Mouse (Mus musculus) frontal cortex, adult (tissue): ENCODE measurements at regions not wholly inside any gene's neighbourhood (a gene's known extent, or its start where the extent isn't known, plus 50 kb on each side); places are given as distances from the start of the nearest gene placed in this dataset.

ENCODE experiments used
- ATAC-seq: cut with Nextera tagmentation; 2 replicates; pipeline ENCODE4 v1.9.2; 2017; ENCODE audit warnings: mild to moderate bottlenecking, moderate library complexity, mixed read lengths; ENCODE audit not compliant: low TSS enrichment

- ATAC-seq = peak; percentile 96
Observed at GRCm38 (mm10) chr3:70201334-70201943, 194.0 kb downstream of the Otol1 start.

- ATAC-seq = no peak
Observed at GRCm38 (mm10) chr3:70215195-70215594, 207.8 kb downstream of the Otol1 start.

- no peak for ATAC-seq
Observed at GRCm38 (mm10) chr3:70216096-70216495, 208.7 kb downstream of the Otol1 start.

- no peak for ATAC-seq
Observed at GRCm38 (mm10) chr3:70218757-70219360, 211.4 kb downstream of the Otol1 start.

GRCm38 (mm10) chr3:70223443-70224065 is 216.1 kb downstream of the Otol1 start:
- peak; percentile 75 for ATAC-seq

GRCm38 (mm10) chr3:70224846-70225245 is 217.4 kb downstream of the Otol1 start:
- ATAC-seq = peak; percentile 95

- ATAC-seq = no peak
Observed at GRCm38 (mm10) chr3:70227165-70227564, 219.8 kb downstream of the Otol1 start.

- ATAC-seq = no peak
Observed at GRCm38 (mm10) chr3:70248655-70249054, 241.2 kb downstream of the Otol1 start.

- no peak for ATAC-seq
Observed at GRCm38 (mm10) chr3:70249922-70250321, 242.5 kb downstream of the Otol1 start.

- ATAC-seq = no peak
Observed at GRCm38 (mm10) chr3:70250733-70251132, 243.3 kb downstream of the Otol1 start.

DNA sequence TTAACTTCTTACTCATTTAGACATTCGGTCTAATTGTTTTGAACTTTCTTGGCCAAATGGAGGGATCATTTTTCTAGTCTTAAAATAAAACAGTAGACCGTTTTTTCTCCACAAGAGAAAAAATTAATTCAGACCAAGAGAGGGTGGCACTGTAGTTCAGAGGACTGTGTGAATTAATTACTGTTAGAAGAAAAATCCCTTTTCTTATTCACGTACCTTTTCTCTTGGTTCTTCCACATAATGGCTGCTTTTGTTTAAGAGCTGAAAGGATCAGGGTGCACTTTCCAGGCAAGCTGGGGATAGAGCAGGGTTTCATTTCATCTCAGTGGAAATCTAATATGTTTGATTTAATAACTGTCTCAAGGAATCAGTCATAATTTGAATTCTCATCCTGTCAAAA is 255.9 kb downstream of the Otol1 start:
- no peak for ATAC-seq

DNA sequence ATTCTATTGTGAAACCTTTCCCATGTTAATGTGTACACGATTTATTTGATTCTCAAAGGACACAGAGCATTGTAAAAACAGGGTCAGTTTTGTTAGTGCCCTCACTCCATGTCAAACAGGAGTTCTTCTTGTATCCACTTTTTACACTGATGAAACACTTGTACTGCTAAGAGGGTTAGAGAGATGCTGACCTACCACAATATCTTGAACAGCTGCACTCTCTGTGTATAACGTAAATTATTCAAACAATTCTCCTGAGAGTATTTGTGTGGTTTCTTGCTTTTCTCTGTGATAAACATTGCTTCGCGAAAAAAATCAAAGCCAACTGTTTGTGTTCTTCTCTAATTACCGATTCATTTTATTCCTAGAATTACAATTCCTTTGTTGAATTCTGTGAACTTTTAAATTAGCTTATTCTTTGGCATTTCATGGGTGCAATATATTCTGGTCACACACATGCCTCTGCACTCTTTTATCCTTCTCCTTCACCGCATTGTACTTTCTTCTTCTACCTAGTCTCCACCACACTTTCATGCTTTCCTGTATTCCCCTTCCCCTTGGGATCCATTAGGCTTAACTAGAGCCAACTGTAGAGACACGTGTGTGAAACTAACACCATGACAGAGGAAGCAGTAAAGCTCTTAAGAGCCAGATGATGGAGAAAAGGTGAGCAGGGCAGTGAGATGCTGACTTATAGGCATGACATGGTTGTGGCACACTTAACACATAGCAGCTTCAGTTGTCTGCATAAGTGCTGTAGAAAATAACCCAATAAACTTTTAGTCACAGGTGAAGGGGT is 281.4 kb downstream of the Otol1 start:
- no peak for ATAC-seq

DNA sequence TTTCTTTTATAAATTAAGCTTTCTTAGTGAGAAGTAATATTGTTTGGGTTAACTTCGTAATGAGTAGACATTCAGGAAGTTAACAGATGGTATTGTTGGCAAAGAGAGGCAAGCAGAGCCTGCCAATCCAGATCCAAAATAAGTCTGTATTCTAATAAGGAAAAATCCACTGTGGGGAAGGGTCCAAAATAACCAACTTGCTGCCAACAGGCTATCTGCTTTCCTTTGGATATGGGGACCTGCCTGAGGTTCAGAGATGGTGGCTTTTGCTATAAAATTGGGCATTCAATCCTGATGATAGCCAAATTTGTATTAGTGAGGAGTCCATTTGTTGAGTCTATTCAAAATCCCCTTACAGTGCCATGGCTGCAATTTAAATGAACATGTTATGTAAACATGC is 300.1 kb downstream of the Otol1 start:
- ATAC-seq = no peak

- ATAC-seq = no peak
Observed at GRCm38 (mm10) chr3:70308061-70308461, 300.6 kb downstream of the Otol1 start.

- no peak for ATAC-seq
Observed at GRCm38 (mm10) chr3:70309304-70309703, 301.9 kb downstream of the Otol1 start.

DNA sequence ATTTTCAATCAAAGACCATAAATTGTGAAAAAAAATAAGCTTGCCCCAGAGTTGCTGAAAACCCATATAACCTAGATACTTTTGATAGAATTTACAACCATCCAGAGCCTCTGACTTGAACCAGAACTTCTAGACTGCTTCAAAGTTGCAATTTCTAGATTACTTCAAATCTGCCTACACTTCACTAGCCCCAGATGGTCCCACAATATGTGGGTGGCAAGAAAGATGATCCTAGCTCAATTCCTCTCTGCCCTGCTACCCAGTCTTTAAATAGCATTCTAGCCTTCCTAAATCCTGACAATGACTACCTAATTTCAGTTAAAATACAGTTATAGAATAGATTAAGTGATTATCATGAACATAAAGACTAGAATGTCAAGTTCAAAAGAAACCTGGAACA is 303.6 kb downstream of the Otol1 start:
- ATAC-seq = peak; percentile 85

DNA sequence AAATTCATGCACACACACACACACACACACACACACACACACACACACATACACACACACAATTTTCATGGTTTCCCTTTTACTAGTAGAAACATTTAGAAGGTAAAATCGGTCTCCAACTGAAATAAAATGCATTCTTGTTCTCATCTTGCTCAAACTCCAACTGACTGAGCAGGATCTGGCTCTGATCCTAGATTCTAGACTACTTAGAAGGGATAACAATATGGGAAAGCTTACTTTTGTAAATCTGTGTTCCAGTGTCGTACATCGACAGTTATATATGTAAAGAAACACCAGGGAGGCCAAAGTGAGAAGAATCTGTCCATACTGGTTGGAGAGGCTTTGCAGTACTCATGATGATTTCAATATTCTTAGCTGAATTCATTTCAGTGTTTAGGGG is 304.6 kb downstream of the Otol1 start:
- peak; percentile 81 for ATAC-seq

GRCm38 (mm10) chr3:70313119-70313868 is 305.9 kb downstream of the Otol1 start:
- ATAC-seq = no peak

- ATAC-seq = no peak
Observed at GRCm38 (mm10) chr3:70314239-70314638, 306.8 kb downstream of the Otol1 start.

DNA sequence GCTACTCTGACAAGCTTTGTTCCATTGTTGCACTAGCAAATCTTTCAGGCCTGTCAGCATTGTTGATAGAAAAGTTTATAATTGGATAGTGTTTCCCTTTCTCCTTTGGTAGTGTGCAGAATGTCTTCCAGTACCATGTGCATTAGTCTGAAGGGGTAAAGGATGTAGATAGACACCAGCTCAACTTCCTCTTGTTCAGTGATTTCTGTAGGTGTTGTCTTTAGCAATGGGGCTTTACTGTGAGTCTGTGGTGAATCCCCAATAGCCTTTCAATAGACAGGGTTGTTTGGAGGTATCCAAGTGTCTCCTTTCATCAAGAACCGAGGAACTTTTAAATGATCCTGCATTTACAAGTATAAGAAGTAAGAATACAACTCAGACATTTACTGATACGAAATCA is 311.0 kb downstream of the Otol1 start:
- ATAC-seq = no peak

DNA sequence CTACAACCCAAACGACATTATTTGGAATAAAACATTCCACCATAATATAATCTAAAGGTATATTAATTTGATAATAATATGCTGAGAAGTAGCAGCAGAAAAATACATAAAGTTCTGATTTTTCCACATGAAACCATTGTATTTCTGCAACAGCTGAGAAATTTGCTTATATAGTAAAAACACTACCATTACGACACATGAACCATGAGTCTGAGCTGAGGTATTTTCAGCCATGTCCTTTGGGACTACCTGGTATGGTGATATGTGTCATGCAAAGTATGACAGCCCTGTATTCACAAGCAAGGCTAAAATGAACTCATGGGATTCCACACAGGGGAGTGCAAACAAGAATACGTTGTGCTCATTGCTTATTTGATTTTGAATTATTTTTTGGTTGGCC is 311.7 kb downstream of the Otol1 start:
- ATAC-seq = no peak

DNA sequence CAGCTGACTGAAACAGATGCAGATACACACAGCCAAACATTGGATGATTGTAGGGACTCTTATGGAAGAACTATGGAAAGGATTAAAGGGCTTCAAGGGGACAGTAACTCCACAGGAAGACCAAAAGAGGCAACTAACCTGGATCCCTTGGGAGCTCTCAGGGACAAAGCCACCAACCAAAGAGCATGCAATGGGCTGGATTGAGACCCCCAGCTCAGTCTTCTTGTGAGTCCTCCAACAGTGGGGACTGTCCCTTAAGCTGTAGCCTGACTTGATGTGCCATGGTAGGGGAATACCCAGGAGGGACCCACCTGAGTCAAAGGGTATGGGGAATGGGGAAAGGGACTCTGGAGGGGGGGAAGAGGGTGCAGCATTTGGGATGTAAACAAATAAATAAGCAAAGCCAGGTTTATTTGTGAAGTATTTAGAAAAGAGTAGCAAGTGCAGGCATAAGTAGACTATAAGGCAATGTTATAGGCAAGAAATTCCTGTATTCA is 313.8 kb downstream of the Otol1 start:
- ATAC-seq = no peak
